Mouse (Mus musculus): ENCODE measurements around the gene Cnot2.

Cnot2 gene

DNA sequence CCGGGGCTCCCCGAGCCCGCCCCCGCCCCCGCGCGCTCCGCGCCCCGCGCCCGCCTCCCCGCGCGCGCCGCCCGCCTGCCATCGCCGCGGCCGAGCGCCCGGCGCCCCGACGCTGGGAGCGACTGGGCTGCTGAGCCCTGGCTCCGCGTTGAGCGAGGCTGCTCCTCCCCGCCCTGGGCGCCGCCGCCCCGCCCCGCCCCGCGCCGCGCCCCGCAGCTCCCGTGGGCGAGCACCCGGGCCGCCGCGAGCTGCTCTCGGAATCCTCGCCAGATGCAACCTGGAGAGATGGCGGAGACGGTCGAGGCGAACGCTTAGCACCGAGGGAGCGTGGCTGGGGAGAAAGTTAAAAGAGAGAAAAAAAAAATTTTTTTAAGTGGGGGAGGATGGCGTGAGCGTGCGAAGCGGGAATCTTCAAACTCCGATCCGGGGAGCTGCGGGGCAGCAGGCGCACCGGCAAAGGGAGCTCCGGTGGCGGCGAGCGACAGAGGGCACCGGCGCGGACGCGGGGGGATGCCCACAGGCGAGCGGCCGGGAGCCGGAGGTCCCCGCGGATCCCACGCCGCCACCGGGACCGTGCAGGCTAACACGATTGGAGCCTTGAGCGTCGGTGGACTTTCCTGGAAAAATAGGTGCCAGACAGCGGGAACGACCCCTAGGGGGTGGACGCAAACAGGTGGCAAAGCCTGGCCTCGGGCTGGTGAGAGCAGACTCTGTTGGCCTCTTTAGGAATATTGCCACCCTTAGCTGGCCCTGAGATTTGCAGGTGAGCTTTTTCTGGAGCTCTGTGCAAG is 107.4 kb downstream of the Cnot2 start, which contains the start of gene Kcnmb4:
Kcnmb4 (minus strand) TSS at position 120 of the 791 bp plus-strand sequence.
- peak; percentile 69 for DNase-seq

DNA sequence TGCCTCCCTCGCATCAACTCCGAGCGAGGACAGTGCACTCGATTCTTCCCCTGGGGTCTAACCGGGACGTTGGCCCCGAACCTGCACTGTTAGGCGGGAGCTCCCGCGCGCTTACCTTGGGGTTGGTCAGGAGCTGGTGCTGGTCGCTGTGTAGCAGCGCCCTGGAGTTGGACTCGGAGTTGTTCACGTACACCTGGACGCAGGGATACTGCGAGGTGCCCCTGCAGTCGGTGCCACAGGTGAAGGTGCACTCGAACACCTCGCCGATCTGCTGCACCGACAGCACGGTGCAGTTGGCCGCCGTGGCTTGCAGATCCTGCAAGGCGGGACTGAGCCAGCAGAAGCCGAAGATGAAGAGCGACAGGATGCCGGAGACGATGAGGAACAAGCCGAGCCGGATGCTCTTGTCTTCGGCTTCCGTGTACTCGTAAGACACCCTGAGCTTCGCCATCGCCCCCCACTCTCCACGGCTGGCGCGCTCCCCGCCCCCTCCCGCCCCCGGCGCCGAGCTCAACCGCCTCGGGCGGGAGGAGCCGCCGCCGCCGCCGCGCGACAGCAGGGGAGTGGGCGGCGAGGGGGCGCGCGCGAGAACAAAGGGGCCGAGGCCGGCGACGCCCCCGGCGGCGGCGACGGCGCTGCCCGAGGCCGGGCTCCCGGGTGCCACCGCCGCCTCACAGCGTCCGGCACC is 108.1 kb downstream of the Cnot2 start:
- DNase-seq, result peak; percentile 50

DNA sequence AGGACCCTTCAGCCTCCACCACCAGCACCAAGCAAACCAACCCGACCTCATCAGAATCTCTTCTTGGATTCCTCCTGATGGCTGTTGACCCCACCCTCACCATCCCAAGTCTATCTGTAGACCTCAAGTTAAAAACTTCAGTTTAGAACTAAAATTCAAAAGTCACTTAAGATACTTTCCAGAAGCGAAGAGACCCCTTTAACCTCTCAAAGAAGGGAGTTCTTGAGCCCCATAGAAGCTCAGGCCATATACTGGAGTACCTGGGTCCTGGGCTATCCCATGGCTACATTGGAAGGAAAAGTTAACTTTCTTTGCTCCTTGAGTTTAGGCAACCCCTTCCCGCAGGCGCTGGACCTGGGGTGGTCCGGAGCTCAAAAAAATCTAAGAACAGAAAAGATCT is 108.7 kb downstream of the Cnot2 start:
- DNase-seq, result no peak

DNA sequence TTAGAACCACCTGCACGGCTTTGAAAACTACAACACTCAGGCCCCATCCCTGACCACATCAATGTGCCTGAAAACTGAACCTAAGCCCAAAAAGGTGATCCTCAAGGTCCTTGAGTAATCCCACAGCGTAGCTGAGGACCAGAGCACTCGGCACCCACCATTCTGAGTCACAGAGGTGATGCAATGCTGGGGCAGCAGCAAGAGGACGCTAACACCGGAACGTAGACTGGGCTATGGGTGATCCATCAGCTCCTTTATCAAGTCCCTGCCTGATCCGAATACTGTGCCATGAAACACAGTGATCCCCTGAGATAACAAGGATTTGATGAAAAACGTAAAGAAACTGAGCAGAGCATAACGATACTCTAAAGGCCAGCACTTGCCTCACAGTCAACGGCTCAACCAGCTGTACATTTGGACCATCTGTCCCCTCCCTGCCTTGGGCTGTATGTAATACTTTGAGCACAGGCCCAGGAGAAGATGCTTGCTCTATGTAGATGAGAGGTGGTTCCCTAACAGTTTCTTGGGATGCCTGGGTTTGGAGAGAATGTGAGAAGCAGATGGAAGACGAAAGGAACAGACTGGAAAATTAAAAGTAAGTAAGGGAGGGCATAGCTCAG is 110.9 kb downstream of the Cnot2 start:
- no peak for DNase-seq

DNA sequence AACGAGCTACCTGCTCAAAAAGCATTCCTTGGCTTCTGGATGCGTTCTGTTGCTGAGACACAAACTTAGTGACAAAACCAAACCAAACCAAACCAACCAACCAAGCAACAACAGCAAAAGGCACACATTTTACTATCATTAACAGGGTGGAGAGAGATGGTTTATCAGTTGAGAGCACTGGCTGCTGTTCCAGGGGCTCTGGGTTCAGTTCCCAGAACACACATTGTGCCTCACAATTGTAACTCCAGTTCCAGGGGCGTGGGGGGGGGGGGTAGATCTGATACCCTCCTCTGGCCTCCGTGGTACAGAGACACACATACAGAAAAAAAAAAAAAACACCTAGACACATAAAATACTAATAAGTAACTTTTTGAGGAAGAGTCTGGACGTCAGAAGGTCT is 113.2 kb downstream of the Cnot2 start:
- no peak for DNase-seq

DNA sequence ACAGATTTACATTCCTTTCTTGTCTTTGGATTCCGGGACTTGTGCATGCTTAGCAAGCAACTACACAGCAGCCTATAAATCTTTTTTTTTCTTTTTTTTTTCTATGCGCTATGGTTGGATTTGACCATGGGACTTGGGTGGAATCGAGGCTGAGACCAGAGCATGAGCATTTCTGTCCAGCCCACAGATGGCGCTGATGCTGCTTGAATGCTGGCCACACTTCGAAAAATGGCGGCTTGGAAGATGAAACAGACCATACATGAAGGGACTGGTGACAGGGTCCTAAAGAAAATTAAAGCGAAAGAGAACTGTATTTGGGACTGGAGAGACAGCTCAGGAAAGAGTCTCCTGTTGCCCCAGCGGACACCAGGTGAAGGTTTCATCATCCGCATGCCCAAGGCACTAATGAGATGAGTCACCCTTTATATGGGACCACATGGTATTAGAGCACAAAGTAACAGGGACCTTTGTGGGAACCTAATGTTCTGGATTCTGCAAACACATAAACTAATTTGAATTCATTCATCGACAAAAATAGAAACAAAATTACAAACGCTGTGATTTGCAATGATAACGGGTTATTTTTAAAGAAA is 117.5 kb downstream of the Cnot2 start:
- no peak for DNase-seq

DNA sequence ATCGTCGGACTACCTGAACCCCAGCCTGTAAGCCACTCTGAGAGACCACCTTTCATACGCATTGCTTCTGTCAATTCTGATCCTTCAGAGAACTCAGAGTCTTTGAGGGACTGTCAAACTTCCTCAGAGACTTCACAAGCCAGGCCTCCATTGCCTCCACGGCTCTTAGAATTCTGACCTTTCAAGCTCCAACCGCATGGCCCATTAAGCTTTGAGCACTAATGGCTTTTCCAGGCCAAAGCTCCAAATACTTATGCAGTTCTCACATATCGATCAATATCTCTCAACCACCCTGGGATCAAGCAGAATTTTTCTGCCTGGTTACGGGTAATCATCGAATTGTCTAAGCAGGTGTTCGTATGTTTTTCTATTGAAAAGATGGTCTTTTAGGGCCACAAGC is 119.9 kb downstream of the Cnot2 start:
- DNase-seq, result no peak

DNA sequence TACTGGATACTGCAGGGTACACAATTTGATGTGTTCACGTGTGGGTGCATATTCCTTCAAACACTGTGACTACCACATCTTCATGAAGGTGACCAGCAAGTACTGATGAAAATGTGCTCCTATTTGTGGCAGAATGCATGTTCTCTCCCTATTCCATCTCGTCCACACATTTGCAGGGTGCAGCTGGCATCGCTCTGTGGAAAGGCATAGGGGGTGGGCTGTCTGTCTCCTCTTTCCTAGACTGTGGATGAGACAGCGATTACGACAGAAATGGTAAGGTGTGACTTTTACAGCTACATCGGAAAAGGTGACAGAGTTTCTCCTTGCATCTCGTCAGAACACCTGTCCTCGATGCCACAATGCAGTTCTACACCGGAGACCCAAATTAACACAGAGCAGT is 122.5 kb downstream of the Cnot2 start:
- no peak for DNase-seq

DNA sequence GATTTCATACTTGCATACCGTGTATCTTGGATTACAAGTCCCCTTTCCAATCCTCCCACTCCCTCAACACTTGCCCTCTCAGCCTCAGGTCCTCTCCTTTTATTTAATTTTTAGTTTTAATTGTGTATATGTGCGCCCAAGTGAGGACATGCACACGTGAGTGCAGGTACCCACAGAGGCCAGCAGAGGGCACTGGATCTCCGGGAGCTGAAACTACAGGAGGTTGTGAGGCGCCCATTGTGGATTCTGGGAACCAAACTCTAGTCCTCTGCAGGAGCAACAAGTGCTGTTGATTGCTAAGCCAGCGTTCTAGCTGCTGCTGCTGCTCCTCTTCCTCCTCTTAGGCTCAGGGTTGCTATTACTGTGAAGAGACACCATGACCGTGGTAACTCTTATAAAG is 128.5 kb downstream of the Cnot2 start:
- DNase-seq, result no peak

DNA sequence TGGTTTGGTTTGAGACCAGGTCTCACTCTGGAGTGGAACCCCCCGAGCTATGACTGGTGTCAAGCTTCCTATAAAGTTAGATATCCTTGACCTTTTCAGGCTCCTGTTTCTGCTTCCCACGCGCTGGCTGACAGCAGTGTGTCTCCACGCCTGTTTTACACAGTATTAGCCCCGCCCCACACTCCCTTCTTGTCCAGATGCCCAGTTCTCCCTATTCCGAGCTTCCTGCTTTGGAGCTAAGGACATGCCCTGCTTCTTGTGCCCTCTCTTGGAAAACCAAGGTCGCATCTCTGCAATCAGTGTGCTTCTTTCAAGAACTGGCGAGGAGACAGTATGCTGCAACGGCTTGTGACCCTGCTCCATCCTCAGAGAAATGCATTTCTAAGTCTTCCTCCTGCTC is 130.7 kb downstream of the Cnot2 start:
- no peak for DNase-seq

DNA sequence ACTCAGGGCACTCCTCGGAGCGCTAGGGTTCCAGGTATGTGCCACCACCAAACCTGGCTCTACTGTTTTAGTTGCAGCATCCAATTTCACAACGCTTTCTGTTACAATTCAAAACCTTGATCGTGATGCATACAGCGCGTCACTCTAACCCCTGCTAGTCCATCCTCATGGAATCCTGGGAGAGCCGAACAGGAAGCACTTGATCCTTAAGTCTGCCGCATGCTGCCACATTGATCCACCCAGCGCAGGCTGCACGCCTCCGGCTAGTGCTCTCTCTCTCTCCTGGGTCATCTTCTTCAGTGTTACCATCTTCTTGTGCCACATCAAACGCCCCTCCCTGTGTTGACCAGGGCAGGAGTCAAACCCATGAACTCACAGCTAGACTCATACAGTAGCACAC is 133.1 kb downstream of the Cnot2 start:
- DNase-seq, result peak; percentile 2

DNA sequence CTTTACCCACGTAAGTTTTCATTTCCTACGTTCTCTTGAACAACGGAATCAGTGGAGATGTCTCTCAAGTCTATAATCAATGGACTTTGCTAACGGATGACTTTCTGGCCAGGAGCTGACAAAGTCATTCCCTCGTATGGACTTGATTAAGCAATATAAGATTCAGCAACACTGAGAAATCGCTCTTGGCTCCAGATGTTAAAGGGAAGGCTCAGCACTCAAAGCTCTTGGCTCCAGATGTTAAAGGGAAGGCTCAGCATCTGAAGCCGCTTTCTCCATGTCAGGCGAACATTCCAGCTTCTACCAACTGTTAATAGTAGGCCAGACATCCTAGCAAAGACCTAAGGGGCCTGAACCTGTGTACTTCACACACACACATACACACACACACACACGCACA is 134.1 kb downstream of the Cnot2 start:
- DNase-seq, result no peak

DNA sequence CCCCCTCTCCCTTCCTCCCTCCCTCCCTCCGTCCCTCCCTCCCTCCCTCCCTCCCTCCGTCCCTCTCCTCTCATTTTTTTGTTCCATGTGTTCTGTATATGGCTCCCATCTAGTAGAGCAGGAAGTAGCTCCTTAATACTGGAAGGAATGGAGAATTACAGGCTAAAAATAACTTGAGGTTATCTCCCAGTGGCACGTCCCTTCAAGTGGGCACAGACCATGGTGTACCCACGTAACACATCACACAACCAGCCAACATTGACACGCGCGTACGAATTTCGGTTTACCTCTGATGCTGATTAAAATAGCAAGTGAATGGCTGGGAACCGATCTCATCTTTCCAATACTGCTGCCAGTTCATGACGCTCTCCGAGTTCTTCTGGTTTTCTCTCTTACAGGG is 135.3 kb downstream of the Cnot2 start:
- no peak for DNase-seq

DNA sequence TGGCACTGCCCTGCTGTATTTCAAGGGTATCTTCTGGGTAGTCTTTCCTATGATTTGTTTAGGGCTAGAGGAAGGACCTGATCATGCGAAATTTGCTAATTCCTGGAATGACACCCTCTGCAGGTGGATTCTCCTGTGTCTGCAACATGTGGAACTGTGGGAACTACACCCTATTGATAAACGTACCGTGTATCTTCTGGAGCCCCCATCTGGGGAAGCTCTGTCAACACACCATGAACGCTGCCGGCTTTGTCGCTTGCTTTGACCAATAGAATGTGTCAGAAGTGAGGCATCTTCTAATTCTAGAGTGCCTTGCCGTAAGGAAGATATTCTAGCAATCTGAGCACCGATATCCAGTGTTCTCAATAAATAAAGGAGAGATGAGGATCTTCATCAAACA is 136.5 kb downstream of the Cnot2 start:
- DNase-seq, result no peak

DNA sequence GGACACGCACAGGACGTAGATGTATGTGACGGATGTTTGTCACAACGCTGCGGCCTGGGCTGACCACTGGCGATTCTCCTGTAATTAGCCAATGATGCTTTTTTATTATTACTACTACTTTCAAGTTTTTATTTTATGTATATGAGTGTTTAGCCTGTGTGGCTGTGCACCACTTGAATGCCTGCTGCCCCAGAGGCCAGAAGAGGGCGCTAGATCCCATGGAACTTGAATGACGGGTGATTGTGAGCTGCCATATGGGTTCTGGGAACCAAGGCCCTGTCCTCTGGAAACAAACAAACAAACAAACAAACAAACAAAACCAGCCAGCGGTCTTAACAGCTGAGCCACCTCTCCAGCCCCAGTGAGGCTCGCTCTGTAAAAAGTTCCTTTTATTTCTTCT is 136.9 kb downstream of the Cnot2 start:
- no peak for DNase-seq

DNA sequence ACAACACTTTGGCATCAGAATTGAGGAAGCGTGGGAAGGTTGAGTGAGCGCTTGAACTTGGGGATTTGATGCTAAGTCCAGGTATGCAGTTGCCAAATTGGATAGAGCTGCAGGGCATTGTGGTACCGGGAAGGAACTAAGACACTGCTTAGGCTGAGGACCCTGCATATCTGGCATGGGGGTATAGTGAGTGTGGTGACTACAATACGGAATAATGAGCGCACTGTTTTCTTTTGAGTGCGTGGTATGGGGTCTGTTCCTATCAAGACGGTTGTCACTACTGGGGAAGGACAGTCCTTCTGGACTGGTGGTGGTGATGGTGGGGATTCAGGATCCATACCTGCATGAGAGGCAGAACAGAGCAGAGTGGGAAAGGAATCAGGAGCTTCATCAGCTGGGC is 140.4 kb downstream of the Cnot2 start:
- DNase-seq, result peak; percentile 2

DNA sequence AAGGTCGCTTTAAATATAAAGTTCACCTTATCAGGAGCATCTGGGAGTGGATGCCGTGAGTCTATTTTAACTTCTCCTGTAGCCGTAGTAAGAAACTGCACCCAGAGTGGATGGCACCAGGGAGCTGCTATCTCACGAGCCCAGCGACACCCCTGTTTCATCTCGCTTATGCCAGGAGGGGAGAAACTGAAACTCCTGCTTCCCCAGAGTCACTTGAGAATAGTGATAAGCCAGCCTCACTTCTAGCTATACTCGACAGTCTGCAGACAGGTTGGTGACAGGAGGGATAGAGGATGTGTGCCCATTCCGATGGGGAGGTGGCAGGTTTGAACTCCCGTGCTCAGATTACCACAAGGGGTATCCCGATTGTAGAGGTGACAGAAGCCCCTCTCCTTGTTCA is 141.2 kb downstream of the Cnot2 start:
- peak; percentile 7 for DNase-seq

DNA sequence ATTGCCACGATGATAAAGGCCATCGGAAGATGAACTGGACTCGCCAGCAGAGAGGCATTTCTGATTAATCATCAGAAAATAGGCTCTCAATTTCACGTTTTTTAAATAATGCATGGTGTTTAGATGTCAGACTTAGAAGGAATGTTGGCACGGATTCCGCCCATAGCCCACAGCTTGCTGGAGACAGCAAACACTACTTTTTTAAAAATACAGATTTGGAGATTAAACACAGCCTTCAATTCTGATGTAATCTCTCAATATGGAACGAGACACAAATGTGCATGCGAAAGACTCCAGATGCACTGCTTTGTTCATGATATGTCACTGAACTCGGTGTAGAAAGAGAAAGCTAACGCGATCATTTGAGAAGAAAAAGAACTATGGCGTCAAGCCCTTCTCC is 145.9 kb downstream of the Cnot2 start:
- no peak for DNase-seq
